In the genomic region with DNA sequence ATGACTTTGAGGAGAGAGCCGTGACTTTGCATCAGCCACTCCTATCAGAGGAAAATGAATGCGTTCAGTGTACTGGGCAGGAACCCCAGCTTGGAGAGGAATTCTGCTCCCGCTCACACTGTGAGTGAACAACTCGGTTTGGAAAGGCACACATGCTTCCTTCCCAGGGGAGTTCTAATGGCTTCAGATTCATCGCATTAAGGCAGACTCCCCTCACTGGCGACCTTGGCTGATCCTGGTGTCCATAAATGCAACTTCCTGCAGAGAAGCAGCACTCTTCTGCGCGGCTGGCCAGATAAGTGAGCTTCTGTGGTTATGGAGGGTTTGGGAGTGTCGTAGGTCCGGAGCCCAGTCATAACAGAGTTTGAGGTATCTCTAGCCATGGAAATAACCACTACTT, we compare ENCODE assay signal across 21 mouse cellular contexts. TPM values are rescaled to one million over a fixed set of nuclear protein-coding genes. Genes with fewer than 3 reads are reported as not detected.
DNase-seq lines count a peak whose midpoint lies in the region; ATAC-seq and TF ChIP-seq lines count a peak whose summit lies in the region.
"Had no signal": no experiment of that assay in that cellular context is flagged by ENCODE, and none has a peak within 500 bp of the region (broad histone marks: within the 10 kb centered on the region; RNA-seq: fewer than 3 reads in every experiment).

No protein-coding gene starts in this region.

- no peak for ATAC-seq in hindbrain, embryonic 16.5 days
- ATAC-seq in hindbrain, embryonic 13.5 days (ENCODE audit: low FRiP score), result no peak
- ATAC-seq in midbrain, embryonic 16.5 days, result no peak

- no peak overlapping the region for H3K4me2 ChIP-seq in hindbrain, embryonic 16.5 days (ENCODE audit: low read length)
- no peak overlapping the region for H3K4me2 ChIP-seq in hindbrain, embryonic 13.5 days
- no peak overlapping the region for H3K4me2 ChIP-seq in midbrain, embryonic 16.5 days (ENCODE audit: low read length)

- H3K4me3 ChIP-seq in hindbrain, embryonic 10.5 days, result no peak overlapping the region
- H3K4me3 ChIP-seq in hindbrain, embryonic 16.5 days (ENCODE audit: low read length), result no peak overlapping the region
- H3K4me3 ChIP-seq in hindbrain, embryonic 13.5 days, result no peak overlapping the region
- no peak overlapping the region for H3K4me3 ChIP-seq in midbrain, embryonic 16.5 days (ENCODE audit: low read depth, low read length)
- H3K4me3 ChIP-seq in kidney, adult 2 months (ENCODE audit: insufficient read depth, low read depth, low read length), result no peak overlapping the region

- TF ChIP-seq CTCF in brain, embryonic 14.5 days (IDR thresholded peaks at IDR 0.05; ENCODE audit: borderline replicate concordance, extremely low read depth, insufficient read depth, insufficient read length), result no peak
- TF ChIP-seq CTCF in kidney, adult 2 months (conservative IDR thresholded peaks at IDR 0.05; ENCODE audit: insufficient read depth, insufficient read length, low read depth, low read length), result no peak

- H3K27me3 ChIP-seq in hindbrain, embryonic 10.5 days (ENCODE audit: insufficient read depth, poor library complexity, severe bottlenecking), result no peaks in the 10 kb centered on the region
- no peaks in the 10 kb centered on the region for H3K27me3 ChIP-seq in hindbrain, embryonic 16.5 days (replicated peaks; ENCODE audit: control insufficient read depth, insufficient read depth, low read length)
- no peaks in the 10 kb centered on the region for H3K27me3 ChIP-seq in hindbrain, embryonic 13.5 days
- H3K27me3 ChIP-seq in midbrain, embryonic 16.5 days (ENCODE audit: control insufficient read depth, insufficient read depth, low read depth, low read length), result no peaks in the 10 kb centered on the region
- H3K27me3 ChIP-seq in kidney, adult 2 months (replicated peaks; ENCODE audit: control insufficient read depth, insufficient read depth, low read length), result no peaks in the 10 kb centered on the region
- H3K27me3 ChIP-seq: heart, embryonic 12.5 days; kidney, embryonic 15.5 days; limb, embryonic 12.5 days had no signal

- H3K9me3 ChIP-seq in hindbrain, embryonic 10.5 days, result no peaks in the 10 kb centered on the region
- H3K9me3 ChIP-seq in hindbrain, embryonic 16.5 days (ENCODE audit: control insufficient read depth, low read length), result no peaks in the 10 kb centered on the region
- no peaks in the 10 kb centered on the region for H3K9me3 ChIP-seq in hindbrain, embryonic 13.5 days
- no peaks in the 10 kb centered on the region for H3K9me3 ChIP-seq in midbrain, embryonic 16.5 days (replicated peaks; ENCODE audit: control insufficient read depth, low read length, poor library complexity, severe bottlenecking)
- H3K9me3 ChIP-seq: heart, embryonic 12.5 days; kidney, embryonic 15.5 days; limb, embryonic 12.5 days had no signal

- no peak for DNase-seq in hindbrain, embryonic 10.5 days (ENCODE audit: low spot score)
- DNase-seq in brain, embryonic 14.5 days (ENCODE audit: low read depth), result peak; percentile 8
- no peak for DNase-seq in kidney, adult 2 months
- no peak for DNase-seq in adrenal gland, postnatal 4 days (ENCODE audit: low spot score in 2 of 2)
- DNase-seq: adrenal gland, adult 2 months; cerebellum, adult 9-11 months; gastrocnemius, postnatal 25 days; lung, postnatal 4 days; right cerebral cortex, postnatal 25 days had no signal

- H3K36me3 ChIP-seq in hindbrain, embryonic 10.5 days, result peaks cover 38% of the 10 kb centered on the region
- 0 out of 2 replicates have a peak, but pooled peaks cover 3% of the 10 kb centered on the region for H3K36me3 ChIP-seq in hindbrain, embryonic 16.5 days (ENCODE audit: control insufficient read depth, insufficient read depth, low read length)
- H3K36me3 ChIP-seq in hindbrain, embryonic 13.5 days, result peaks cover 17% of the 10 kb centered on the region
- H3K36me3 ChIP-seq in midbrain, embryonic 16.5 days (ENCODE audit: control insufficient read depth, insufficient read depth, low read length), result peaks cover 3% of the 10 kb centered on the region; the same call in 1 of the 2 replicates
- H3K36me3 ChIP-seq in kidney, adult 2 months (ENCODE audit: control insufficient read depth, insufficient read depth, low read length), result no peaks in the 10 kb centered on the region

- no peak for TF ChIP-seq POLR2A in brain, embryonic 14.5 days (IDR thresholded peaks at IDR 0.05; ENCODE audit: borderline replicate concordance, extremely low read depth, insufficient read depth, insufficient read length, poor library complexity, severe bottlenecking)
- TF ChIP-seq POLR2A in kidney, adult 2 months (IDR thresholded peaks at IDR 0.05; ENCODE audit: low read depth, low read length), result no peak

- peak overlapping the region; percentile 100 for H3K27ac ChIP-seq in hindbrain, embryonic 10.5 days
- no peak overlapping the region for H3K27ac ChIP-seq in hindbrain, embryonic 16.5 days (ENCODE audit: low read depth, low read length)
- H3K27ac ChIP-seq in hindbrain, embryonic 13.5 days, result peak overlapping the region; percentile 97
- H3K27ac ChIP-seq in midbrain, embryonic 16.5 days (ENCODE audit: low read length), result peak overlapping the region; percentile 95; the same call in 1 of the 2 replicates
- H3K27ac ChIP-seq in kidney, adult 2 months (ENCODE audit: insufficient read depth, low read depth, low read length), result no peak overlapping the region

- no peak overlapping the region for H3K9ac ChIP-seq in hindbrain, embryonic 16.5 days (ENCODE audit: low read depth, low read length)
- H3K9ac ChIP-seq in hindbrain, embryonic 13.5 days, result no peak overlapping the region
- no peak overlapping the region for H3K9ac ChIP-seq in midbrain, embryonic 16.5 days (ENCODE audit: low read depth, low read length)

- peaks cover 33% of the 10 kb centered on the region for H3K4me1 ChIP-seq in hindbrain, embryonic 10.5 days (replicated peaks)
- peaks cover 9% of the 10 kb centered on the region for H3K4me1 ChIP-seq in hindbrain, embryonic 16.5 days (ENCODE audit: control insufficient read depth, insufficient read depth, low read depth, low read length)
- peaks cover 32% of the 10 kb centered on the region for H3K4me1 ChIP-seq in hindbrain, embryonic 13.5 days (replicated peaks)
- H3K4me1 ChIP-seq in midbrain, embryonic 16.5 days (ENCODE audit: control insufficient read depth, insufficient read depth, low read length), result peaks cover 13% of the 10 kb centered on the region
- peaks cover under 1% of the 10 kb centered on the region for H3K4me1 ChIP-seq in kidney, adult 2 months (ENCODE audit: control insufficient read depth, insufficient read depth, low read length)

- WGBS in hindbrain, embryonic 10.5 days, result 87% methylated on average over 10 of the region's 10 CpGs
- 76% methylated on average over 10 of the region's 10 CpGs for WGBS in hindbrain, embryonic 16.5 days
- 75% methylated on average over 10 of the region's 10 CpGs for WGBS in hindbrain, embryonic 13.5 days
- WGBS in midbrain, embryonic 16.5 days, result 88% methylated on average over 10 of the region's 10 CpGs
- 82% methylated on average over 10 of the region's 10 CpGs for WGBS in kidney, adult 2 months

RNA-seq across cellular contexts. Expression of a gene that starts 1.0 kb away (rescaled TPM):
- 255 and 278 TPM in 2 replicates for polyA plus RNA-seq in hindbrain, embryonic 10.5 days (2016; fragmentation: Nextera tagmentation; extraction: Ambion mirVana)
- 120 and 126 TPM in 2 replicates for polyA plus RNA-seq in hindbrain, embryonic 16.5 days (2015; fragmentation: Nextera tagmentation; extraction: Ambion mirVana)
- 112 and 162 TPM in 2 replicates for polyA plus RNA-seq in brain, embryonic 14.5 days (2012; rRNA removed)
- 181 and 187 TPM in 2 replicates for polyA plus RNA-seq in hindbrain, embryonic 13.5 days (2015; fragmentation: Nextera tagmentation; extraction: Ambion mirVana)
- polyA plus RNA-seq in midbrain, embryonic 16.5 days (2015; fragmentation: Nextera tagmentation; extraction: Ambion mirVana), result 135 and 158 TPM in 2 replicates
- polyA plus RNA-seq in kidney, adult 2 months (2012; rRNA removed), result 15.8 and 22.0 TPM in 2 replicates
- 10 to 100 TPM; 32.3 to 37.3 TPM for total RNA-seq in adrenal gland, postnatal 4 days (2021)

RNA-seq across cellular contexts. Expression of a gene that starts 20.6 kb away (rescaled TPM):
- 14.7 and 16.1 TPM in 2 replicates for polyA plus RNA-seq in hindbrain, embryonic 10.5 days (2016; fragmentation: Nextera tagmentation; extraction: Ambion mirVana)
- 11.4 and 17.6 TPM in 2 replicates for polyA plus RNA-seq in hindbrain, embryonic 16.5 days (2015; fragmentation: Nextera tagmentation; extraction: Ambion mirVana)
- 3.2 and 3.4 TPM in 2 replicates for polyA plus RNA-seq in brain, embryonic 14.5 days (2012; rRNA removed)
- polyA plus RNA-seq in hindbrain, embryonic 13.5 days (2015; fragmentation: Nextera tagmentation; extraction: Ambion mirVana), result 8.0 and 9.2 TPM in 2 replicates
- polyA plus RNA-seq in midbrain, embryonic 16.5 days (2015; fragmentation: Nextera tagmentation; extraction: Ambion mirVana), result 8.4 and 10.8 TPM in 2 replicates
- 14.3 and 17.8 TPM in 2 replicates for polyA plus RNA-seq in kidney, adult 2 months (2012; rRNA removed)
- 10 to 100 TPM in 1 of 2 experiments, 1 to 10 TPM in 1; 7.1 to 13.3 TPM for total RNA-seq in adrenal gland, postnatal 4 days (2021)

RNA-seq across cellular contexts. Expression of a gene that starts 44.0 kb away (rescaled TPM):
- 60.9 and 61.9 TPM in 2 replicates for polyA plus RNA-seq in hindbrain, embryonic 10.5 days (2016; fragmentation: Nextera tagmentation; extraction: Ambion mirVana)
- polyA plus RNA-seq in hindbrain, embryonic 16.5 days (2015; fragmentation: Nextera tagmentation; extraction: Ambion mirVana), result 30.3 and 30.8 TPM in 2 replicates
- 6.8 and 11.2 TPM in 2 replicates for polyA plus RNA-seq in brain, embryonic 14.5 days (2012; rRNA removed)
- 23.0 and 33.3 TPM in 2 replicates for polyA plus RNA-seq in hindbrain, embryonic 13.5 days (2015; fragmentation: Nextera tagmentation; extraction: Ambion mirVana)
- 8.3 and 8.7 TPM in 2 replicates for polyA plus RNA-seq in midbrain, embryonic 16.5 days (2015; fragmentation: Nextera tagmentation; extraction: Ambion mirVana)
- polyA plus RNA-seq in kidney, adult 2 months (2012; rRNA removed), result 3.3 and 4.1 TPM in 2 replicates
- 1 to 10 TPM; 5.7 to 7.7 TPM for total RNA-seq in adrenal gland, postnatal 4 days (2021)

RNA-seq across cellular contexts. Expression of a gene that starts 45.8 kb away (rescaled TPM):
- not detected in 2 replicates for polyA plus RNA-seq in hindbrain, embryonic 10.5 days (2016; fragmentation: Nextera tagmentation; extraction: Ambion mirVana)
- polyA plus RNA-seq in hindbrain, embryonic 16.5 days (2015; fragmentation: Nextera tagmentation; extraction: Ambion mirVana), result not detected in 2 replicates
- 0.01 TPM in 1 of 2 replicates, not detected in the other for polyA plus RNA-seq in brain, embryonic 14.5 days (2012; rRNA removed)
- not detected in 2 replicates for polyA plus RNA-seq in hindbrain, embryonic 13.5 days (2015; fragmentation: Nextera tagmentation; extraction: Ambion mirVana)
- polyA plus RNA-seq in midbrain, embryonic 16.5 days (2015; fragmentation: Nextera tagmentation; extraction: Ambion mirVana), result not detected in 2 replicates
- polyA plus RNA-seq in kidney, adult 2 months (2012; rRNA removed), result not detected in 2 replicates
- total RNA-seq in adrenal gland, postnatal 4 days (2021), result not detected
- total RNA-seq: adrenal gland, adult 2 months; ES-E14; gastrocnemius, postnatal 25 days; layer of hippocampus, adult 2 months; left cerebral cortex, adult 2 months had no signal
- polyA plus RNA-seq: adrenal gland, adult 2 months; erythroblast, embryonic 14.5 days; heart, embryonic 12.5 days; kidney, embryonic 15.5 days; limb, embryonic 12.5 days; liver, embryonic 16.5 days; urinary bladder, adult 2 months had no signal

Comparison
In these comparisons a context has a peak if more than half of its experiments do, and no peak if none do; other contexts are left out.
1. H3K27ac ChIP-seq: peak in hindbrain, embryonic 10.5 days (single experiment), hindbrain, embryonic 13.5 days (single experiment) and midbrain, embryonic 16.5 days (single experiment); none in hindbrain, embryonic 16.5 days (single experiment) and kidney, adult 2 months (single experiment).